Mouse (Mus musculus) heart, embryonic 15.5 days (tissue): Measurements from ENCODE around the gene Ccp110. TPM values are rescaled to one million over a fixed set of nuclear protein-coding genes. Genes with fewer than 3 reads are reported as not detected.

Experiments
- ATAC-seq: fragments of 200-750 bp; cut with Nextera tagmentation; replicated peaks from 2 replicates; pipeline ENCODE4 v1.8.0; 2017; ENCODE audit warnings: low read depth, moderate TSS enrichment; ENCODE audit not compliant: insufficient number of reproducible peaks, insufficient read depth, low FRiP score
- H3K27ac ChIP-seq: fragments of 300-500 bp; sonication (generic); 2 replicates; pipeline ENCODE4 v1.5.1; 2015; ENCODE audit warnings: mild to moderate bottlenecking, inconsistent platforms
- H3K27me3 ChIP-seq: fragments of 300-500 bp; sonication (generic); 2 replicates; pipeline ENCODE4 v1.6.1; 2015; ENCODE audit warnings: inconsistent platforms
- H3K36me3 ChIP-seq: fragments of 300-500 bp; sonication (generic); 2 replicates; pipeline ENCODE4 v1.6.1; 2015; ENCODE audit warnings: mild to moderate bottlenecking, inconsistent platforms
- H3K4me1 ChIP-seq: fragments of 300-500 bp; sonication (generic); replicated peaks from 2 replicates; pipeline ENCODE4 v1.6.1; 2015; ENCODE audit warnings: inconsistent platforms
- H3K4me2 ChIP-seq: fragments of 300-500 bp; sonication (generic); 2 replicates; pipeline ENCODE4 v1.6.1; 2015; ENCODE audit warnings: inconsistent platforms, mild to moderate bottlenecking, moderate library complexity
- H3K4me3 ChIP-seq: fragments of 300-500 bp; sonication (generic); 2 replicates; pipeline ENCODE4 v1.5.1; 2015; ENCODE audit warnings: mild to moderate bottlenecking, inconsistent platforms
- H3K9ac ChIP-seq: fragments of 300-500 bp; sonication (generic); 2 replicates; pipeline ENCODE4 v1.6.1; 2015; ENCODE audit warnings: mild to moderate bottlenecking, inconsistent platforms
- H3K9me3 ChIP-seq: fragments of 300-500 bp; sonication (generic); replicated peaks from 2 replicates; pipeline ENCODE4 v1.6.1; 2016; ENCODE audit warnings: inconsistent platforms
- WGBS: fragments of 180-500 bp; shearing (Covaris S2); methylation state at CpG from one replicate; pipeline ENCODE4 v1.1.7; 2015; ENCODE audit warnings: mixed read lengths; 5-methylcytosine and 5-hydroxymethylcytosine counted together
- polyA plus RNA-seq: library from polyadenylated mRNA; unstranded; fragments of >200 nt; fragmentation: Nextera tagmentation; extraction: Ambion mirVana; gene quantifications from 2 replicates; pipeline ENCODE4 v1.2.1, GENCODE M21; 2015

Ccp110 gene
- 5.1 and 7.4 TPM in 2 replicates for polyA plus RNA-seq

DNA sequence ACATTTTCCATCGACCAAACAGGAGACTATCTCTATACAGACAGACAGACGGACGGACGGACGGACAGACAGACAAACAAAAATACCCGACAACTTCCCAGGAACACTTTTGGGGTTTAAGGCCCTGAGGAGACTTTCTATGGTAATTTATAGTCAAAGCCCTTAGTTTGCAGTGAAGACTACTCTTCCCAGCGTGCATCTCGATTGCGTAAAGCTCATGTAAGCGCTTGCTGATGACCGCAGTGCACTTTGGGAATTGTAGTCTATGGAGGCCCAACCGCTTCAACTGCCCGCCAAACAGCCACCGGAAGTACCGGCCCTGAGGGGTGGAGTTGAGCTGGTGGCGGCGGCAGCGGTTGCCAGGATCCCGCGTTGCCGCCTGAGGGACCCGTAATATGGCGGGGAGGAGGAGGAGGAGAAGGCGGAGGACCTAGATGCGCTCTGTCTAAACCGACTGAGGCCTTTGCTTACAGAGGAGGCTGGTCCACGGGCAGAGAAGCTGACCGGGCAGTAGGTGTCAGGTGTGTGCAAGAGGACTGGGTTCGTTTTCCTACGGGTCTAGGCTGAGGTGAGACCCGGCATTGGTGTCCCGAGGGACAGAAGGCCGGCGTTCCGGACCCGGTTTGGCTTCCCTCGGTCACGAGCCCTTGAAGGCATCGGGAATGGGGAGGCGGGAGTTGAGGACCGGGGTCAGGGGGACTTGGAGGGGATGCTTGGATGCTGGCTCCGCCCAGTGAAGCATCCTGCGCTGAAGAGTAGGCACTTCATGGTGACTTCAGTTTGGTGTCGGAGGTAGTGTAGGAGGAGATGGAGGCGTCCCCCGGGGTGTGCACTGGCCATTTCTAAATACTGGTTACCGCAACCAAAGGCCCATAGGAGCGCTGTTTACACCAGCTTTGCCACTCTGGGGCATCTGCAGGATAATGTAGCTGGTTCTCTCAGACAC lies at the start of gene Ccp110:
Ccp110 (plus strand) TSS at position 325 of the 946 bp plus-strand sequence.
- peak within 1 kb of the TSS; percentile 85 for H3K4me2 ChIP-seq
- peaks cover 4% of the 10 kb centered on the region; the same call in 1 of the 2 replicates for H3K36me3 ChIP-seq
- no peaks in the 10 kb centered on the region for H3K27me3 ChIP-seq
- ATAC-seq: peak; percentile 95
- H3K9me3 ChIP-seq: no peaks in the 10 kb centered on the region
- H3K4me3 ChIP-seq: peak within 1 kb of the TSS; percentile 81
- peak within 1 kb of the TSS; percentile 66 for H3K9ac ChIP-seq
- peaks cover 8% of the 10 kb centered on the region for H3K4me1 ChIP-seq
- no peak within 1 kb of the TSS for H3K27ac ChIP-seq
- WGBS: 1% methylated on average over 48 of the region's 48 CpGs

DNA sequence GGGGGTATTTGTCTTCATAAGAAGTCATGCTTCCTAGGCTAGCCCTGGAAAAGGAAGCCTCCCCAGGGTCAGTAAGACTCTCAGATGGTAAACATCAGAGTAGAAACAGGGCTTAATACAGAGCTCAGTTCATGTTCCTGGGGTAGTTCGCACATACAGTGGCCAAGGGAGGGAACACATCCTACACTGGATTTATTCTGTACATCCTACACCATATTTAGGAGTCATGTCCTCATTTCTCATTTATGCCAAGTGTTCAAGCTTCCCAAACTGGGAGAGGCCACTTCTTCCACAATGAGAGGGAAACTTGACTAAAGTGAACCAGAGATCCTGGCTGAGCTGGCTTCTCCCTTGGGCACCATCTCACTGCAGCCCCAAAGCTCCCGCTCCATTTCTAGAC lies 44.6 kb upstream of the Ccp110 start:
- Histone ChIP-seq H3K4me2 (no peak overlapping the region), H3K27me3 (peaks cover 63% of the 10 kb centered on the region), H3K36me3 (no peaks in the 10 kb centered on the region), H3K9me3 (0 out of 2 replicates have a peak, but pooled peaks cover 4% of the 10 kb centered on the region), H3K9ac (no peak overlapping the region), H3K27ac (no peak overlapping the region), H3K4me1 (no peaks in the 10 kb centered on the region), H3K4me3 (no peak overlapping the region)
- WGBS: 93% methylated on average over 2 of the region's 2 CpGs
- ATAC-seq: no peak

DNA sequence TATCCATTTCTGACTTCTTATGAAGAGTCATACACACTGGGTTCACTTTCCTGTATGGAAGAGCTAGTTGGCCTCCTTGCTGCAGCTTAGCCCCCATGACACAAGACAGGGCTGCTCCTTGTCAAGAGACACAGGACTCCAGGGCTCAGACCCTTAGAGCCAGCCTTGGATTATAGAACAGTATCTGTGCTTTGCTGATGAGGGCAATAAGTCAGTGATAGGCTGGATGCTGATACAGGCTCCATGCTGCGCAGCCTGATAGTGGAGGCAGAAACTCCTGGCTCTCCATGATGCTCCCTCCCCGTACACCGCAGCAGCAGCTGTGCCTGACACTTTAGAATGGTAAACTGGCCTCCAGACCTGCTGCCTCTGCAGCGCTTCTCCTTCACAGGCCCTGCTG lies 42.2 kb upstream of the Ccp110 start:
- Histone ChIP-seq H3K9me3 (no peaks in the 10 kb centered on the region), H3K9ac (no peak overlapping the region), H3K4me2 (no peak overlapping the region), H3K27me3 (peaks cover 86% of the 10 kb centered on the region), H3K4me1 (no peaks in the 10 kb centered on the region), H3K36me3 (no peaks in the 10 kb centered on the region), H3K27ac (no peak overlapping the region), H3K4me3 (no peak overlapping the region)
- 38% methylated on average over 4 of the region's 4 CpGs for WGBS
- ATAC-seq: no peak

DNA sequence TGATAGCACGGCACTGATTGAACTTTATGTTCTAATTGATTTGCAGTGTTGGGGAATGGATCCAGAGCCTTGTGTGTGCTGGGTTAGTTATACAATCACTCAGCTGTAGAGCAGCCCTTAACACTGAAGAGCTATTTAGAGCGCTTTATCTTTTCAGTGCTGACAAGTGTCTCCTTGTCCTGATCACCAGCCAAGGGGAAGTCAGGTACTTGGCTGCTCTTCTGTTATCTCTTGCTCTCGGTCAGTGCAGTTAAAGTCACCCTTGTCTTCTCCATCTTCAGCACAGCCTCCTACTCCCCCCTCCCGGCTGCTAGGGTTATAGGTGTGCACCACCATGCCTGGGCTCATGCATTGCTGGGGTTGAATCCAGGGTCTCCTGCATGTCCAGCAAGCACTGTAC lies 35.5 kb upstream of the Ccp110 start:
- Histone ChIP-seq H3K36me3 (no peaks in the 10 kb centered on the region), H3K9ac (no peak overlapping the region), H3K27me3 (peaks cover 64% of the 10 kb centered on the region), H3K4me3 (no peak overlapping the region), H3K27ac (no peak overlapping the region), H3K4me2 (no peak overlapping the region), H3K4me1 (peaks cover 4% of the 10 kb centered on the region), H3K9me3 (no peaks in the 10 kb centered on the region)
- peak; percentile 72 for ATAC-seq
- WGBS: 35% methylated on average over 4 of the region's 4 CpGs

GRCm38 (mm10) chr7:118688199-118688598 lies 24.2 kb upstream of the Ccp110 start:
- H3K27ac ChIP-seq: no peak overlapping the region
- H3K36me3 ChIP-seq: peaks cover 50% of the 10 kb centered on the region
- H3K9ac ChIP-seq: no peak overlapping the region
- ATAC-seq: no peak
- H3K27me3 ChIP-seq: peaks cover 15% of the 10 kb centered on the region; the same call in 1 of the 2 replicates
- H3K4me1 ChIP-seq: no peaks in the 10 kb centered on the region
- no peak overlapping the region for H3K4me2 ChIP-seq
- WGBS: 27% methylated on average over 5 of the region's 5 CpGs
- no peaks in the 10 kb centered on the region for H3K9me3 ChIP-seq
- no peak overlapping the region for H3K4me3 ChIP-seq

DNA sequence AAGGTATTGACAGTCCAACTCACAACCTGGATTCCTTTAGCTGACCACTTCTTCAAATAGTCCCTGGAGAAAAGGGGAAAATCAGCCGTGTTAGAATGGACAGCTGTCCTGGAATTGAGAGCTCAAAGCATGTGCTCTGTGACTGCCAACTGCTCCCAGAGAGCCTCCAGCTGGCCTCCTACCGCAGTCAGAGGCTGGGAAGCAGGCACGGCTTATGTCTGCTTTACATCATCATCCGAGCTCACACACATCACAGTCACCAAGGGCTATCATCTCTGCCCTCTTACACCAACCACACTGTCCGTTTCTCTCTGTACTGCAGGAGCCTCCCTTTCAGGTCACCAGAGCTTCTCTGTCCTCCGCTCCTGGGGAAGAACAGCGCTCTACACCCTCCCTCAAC lies 23.3 kb upstream of the Ccp110 start:
- peaks cover 54% of the 10 kb centered on the region for H3K36me3 ChIP-seq
- H3K4me3 ChIP-seq: no peak overlapping the region
- no peak overlapping the region for H3K9ac ChIP-seq
- no peak for ATAC-seq
- no peaks in the 10 kb centered on the region for H3K9me3 ChIP-seq
- peaks cover 9% of the 10 kb centered on the region; the same call in 1 of the 2 replicates for H3K27me3 ChIP-seq
- H3K4me2 ChIP-seq: no peak overlapping the region
- no peak overlapping the region for H3K27ac ChIP-seq
- H3K4me1 ChIP-seq: no peaks in the 10 kb centered on the region
- WGBS: 69% methylated on average over 7 of the region's 7 CpGs

DNA sequence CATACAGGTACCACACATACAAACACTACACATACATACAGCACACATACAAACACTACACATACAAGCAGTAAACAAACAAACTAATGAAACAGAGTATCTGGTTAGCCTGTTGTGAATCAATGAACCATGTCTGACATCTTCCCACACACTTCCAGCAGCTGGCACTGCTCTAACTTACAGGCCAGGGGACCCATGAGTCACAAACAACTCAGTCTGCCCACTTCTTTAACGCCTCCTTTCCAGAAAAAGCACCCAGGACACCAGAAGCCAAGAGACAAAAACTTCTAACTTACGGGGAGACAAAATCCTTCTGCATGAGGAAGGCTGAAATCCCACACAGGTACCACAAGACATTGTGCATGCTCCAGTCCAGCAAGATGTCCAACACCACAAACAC lies 21.1 kb upstream of the Ccp110 start:
- no peaks in the 10 kb centered on the region for H3K9me3 ChIP-seq
- H3K4me2 ChIP-seq: no peak overlapping the region
- H3K27me3 ChIP-seq: peaks cover 5% of the 10 kb centered on the region; the same call in 1 of the 2 replicates
- no peaks in the 10 kb centered on the region for H3K4me1 ChIP-seq
- H3K4me3 ChIP-seq: no peak overlapping the region
- WGBS: 89% methylated on average over 2 of the region's 2 CpGs
- H3K27ac ChIP-seq: no peak overlapping the region
- peaks cover 59% of the 10 kb centered on the region for H3K36me3 ChIP-seq
- ATAC-seq: no peak
- no peak overlapping the region for H3K9ac ChIP-seq

- Histone ChIP-seq H3K9ac (no peak overlapping the region), H3K4me1 (no peaks in the 10 kb centered on the region), H3K4me2 (no peak overlapping the region), H3K9me3 (no peaks in the 10 kb centered on the region), H3K36me3 (peaks cover 41% of the 10 kb centered on the region), H3K4me3 (no peak overlapping the region), H3K27me3 (no peaks in the 10 kb centered on the region), H3K27ac (no peak overlapping the region)
- 97% methylated on average over 6 of the region's 6 CpGs for WGBS
- no peak for ATAC-seq
Observed at GRCm38 (mm10) chr7:118696146-118696545, 16.2 kb upstream of the Ccp110 start.

- WGBS: 63% methylated on average over 4 of the region's 4 CpGs
- peaks cover 32% of the 10 kb centered on the region for H3K36me3 ChIP-seq
- no peak overlapping the region for H3K4me3 ChIP-seq
- no peak overlapping the region for H3K27ac ChIP-seq
- no peaks in the 10 kb centered on the region for H3K9me3 ChIP-seq
- no peak overlapping the region for H3K4me2 ChIP-seq
- no peak for ATAC-seq
- no peaks in the 10 kb centered on the region for H3K4me1 ChIP-seq
- H3K27me3 ChIP-seq: no peaks in the 10 kb centered on the region
- no peak overlapping the region for H3K9ac ChIP-seq
Observed at GRCm38 (mm10) chr7:118697168-118697567, 15.2 kb upstream of the Ccp110 start.

GRCm38 (mm10) chr7:118698882-118699281 lies 13.5 kb upstream of the Ccp110 start:
- Histone ChIP-seq H3K9me3 (no peaks in the 10 kb centered on the region), H3K4me1 (0 out of 2 replicates have a peak, but pooled peaks cover 2% of the 10 kb centered on the region), H3K4me3 (no peak overlapping the region), H3K36me3 (peaks cover 22% of the 10 kb centered on the region; the same call in 1 of the 2 replicates), H3K27me3 (no peaks in the 10 kb centered on the region), H3K4me2 (no peak overlapping the region), H3K27ac (no peak overlapping the region), H3K9ac (no peak overlapping the region)
- ATAC-seq: no peak
- WGBS: 94% methylated on average over 9 of the region's 9 CpGs

GRCm38 (mm10) chr7:118703144-118703561 lies 9.2 kb upstream of the Ccp110 start:
- no peaks in the 10 kb centered on the region for H3K9me3 ChIP-seq
- H3K27me3 ChIP-seq: no peaks in the 10 kb centered on the region
- no peak overlapping the region for H3K9ac ChIP-seq
- no peak for ATAC-seq
- 0 out of 2 replicates have a peak overlapping the region, but pooled peaks have one; percentile 88 for H3K4me2 ChIP-seq
- no peak overlapping the region for H3K27ac ChIP-seq
- no peak overlapping the region for H3K4me3 ChIP-seq
- WGBS: 82% methylated on average over 15 of the region's 15 CpGs
- H3K4me1 ChIP-seq: peaks cover 18% of the 10 kb centered on the region
- peaks cover 3% of the 10 kb centered on the region; the same call in 1 of the 2 replicates for H3K36me3 ChIP-seq
